Mouse (Mus musculus) hindbrain, embryonic 13.5 days (tissue): ENCODE measurements around the gene Tcf15. TPM values are rescaled to one million over a fixed set of nuclear protein-coding genes. Genes with fewer than 3 reads are reported as not detected.

Source experiments
- polyA plus RNA-seq: library from polyadenylated mRNA; unstranded; fragments of >200 nt; fragmentation: Nextera tagmentation; extraction: Ambion mirVana; gene quantifications from 2 replicates; pipeline ENCODE4 v1.2.1, GENCODE M21; 2015

Tcf15 gene
- polyA plus RNA-seq, 1 experiment from 2014 or later = 3.2 TPM

Other genes with a start within 250 kb of the Tcf15 start
- gene Angpt4, start 232.4 kb upstream of the Tcf15 start, polyA plus RNA-seq = 0.35 and 0.64 TPM in 2 replicates
- 68.1 and 71.4 TPM in 2 replicates for gene Fam110a, start 163.3 kb upstream of the Tcf15 start, polyA plus RNA-seq
- gene Slc52a3, start 147.1 kb upstream of the Tcf15 start, polyA plus RNA-seq = 0.55 and 1.2 TPM in 2 replicates
- 24.0 and 27.8 TPM in 2 replicates for gene Scrt2, start 62.0 kb upstream of the Tcf15 start, polyA plus RNA-seq
- 16.1 and 16.8 TPM in 2 replicates for gene Srxn1, start 38.0 kb upstream of the Tcf15 start, polyA plus RNA-seq
- 122 and 127 TPM in 2 replicates for gene Csnk2a1, start 83.3 kb downstream of the Tcf15 start, polyA plus RNA-seq
- gene Tbc1d20, start 150.3 kb downstream of the Tcf15 start, polyA plus RNA-seq = 32.2 and 34.3 TPM in 2 replicates
- 97.5 and 98.9 TPM in 2 replicates for gene Rbck1, start 189.1 kb downstream of the Tcf15 start, polyA plus RNA-seq
- 0.97 and 1.5 TPM in 2 replicates for gene Trib3, start 200.5 kb downstream of the Tcf15 start, polyA plus RNA-seq
- 28.1 and 34.2 TPM in 2 replicates for gene Nrsn2, start 233.1 kb downstream of the Tcf15 start, polyA plus RNA-seq